Mouse (Mus musculus) brain, embryonic 18.5 days (tissue): ENCODE results near the gene Rom1.
"Not testable (repeated sequence)": the region's sequence is repeated elsewhere in the genome, so short reads cannot be mapped to it uniquely, and the experiment has no call there.

Experiments used
- DNase-seq: peaks from one replicate; pipeline ENCODE4 v3.0.0-alpha.2; 2012; ENCODE audit warnings: low read depth, low spot score

The Rom1 gene

GRCm38 (mm10) chr19:8929224-8930088 lies at the start of gene Rom1, which contains the start of gene Eml3:
Rom1 (minus strand) TSS chr19:8929356.
Eml3 (plus strand) TSS chr19:8929552.
- no peak for DNase-seq

- DNase-seq: no peak
These were observed 47.4 kb upstream of the Rom1 start for GRCm38 (mm10) chr19:8976535-8976934.

GRCm38 (mm10) chr19:8975491-8975890 lies 46.3 kb upstream of the Rom1 start:
- DNase-seq: no peak

- no peak for DNase-seq
These were observed 45.5 kb upstream of the Rom1 start for GRCm38 (mm10) chr19:8974638-8975037.

GRCm38 (mm10) chr19:8972491-8972890 lies 43.3 kb upstream of the Rom1 start:
- DNase-seq: not testable (repeated sequence)

- no peak for DNase-seq
These were observed 38.7 kb upstream of the Rom1 start for GRCm38 (mm10) chr19:8967893-8968292.

GRCm38 (mm10) chr19:8967373-8967743 lies 38.2 kb upstream of the Rom1 start:
- DNase-seq: no peak

GRCm38 (mm10) chr19:8966590-8967372 lies 37.6 kb upstream of the Rom1 start, which contains the start of gene Eef1g:
Eef1g (plus strand) TSS chr19:8967041.
- DNase-seq: peak; percentile 99

GRCm38 (mm10) chr19:8966198-8966589 lies 37.0 kb upstream of the Rom1 start:
- no peak for DNase-seq

GRCm38 (mm10) chr19:8965771-8966170 lies 36.6 kb upstream of the Rom1 start:
- DNase-seq: no peak

- no peak for DNase-seq
These were observed 35.9 kb upstream of the Rom1 start for GRCm38 (mm10) chr19:8965075-8965474.

GRCm38 (mm10) chr19:8962256-8962655 lies 33.1 kb upstream of the Rom1 start:
- DNase-seq: no peak

GRCm38 (mm10) chr19:8954171-8954570 lies 25.0 kb upstream of the Rom1 start:
- DNase-seq: no peak

- DNase-seq: peak; percentile 97
These were observed 24.2 kb upstream of the Rom1 start, which contains the start of gene Tut1 for GRCm38 (mm10) chr19:8953135-8954039. Tut1 (plus strand) TSS chr19:8953847.

- no peak for DNase-seq
These were observed 23.1 kb upstream of the Rom1 start for GRCm38 (mm10) chr19:8952241-8952640.

GRCm38 (mm10) chr19:8950190-8950589 lies 21.0 kb upstream of the Rom1 start:
- no peak for DNase-seq

GRCm38 (mm10) chr19:8946929-8947328 lies 17.8 kb upstream of the Rom1 start:
- DNase-seq: no peak

- no peak for DNase-seq
These were observed 16.1 kb upstream of the Rom1 start for GRCm38 (mm10) chr19:8945251-8945650.

GRCm38 (mm10) chr19:8944750-8945149 lies 15.6 kb upstream of the Rom1 start:
- no peak for DNase-seq

GRCm38 (mm10) chr19:8944062-8944461 lies 14.9 kb upstream of the Rom1 start:
- no peak for DNase-seq

- DNase-seq: no peak
These were observed 13.9 kb upstream of the Rom1 start for GRCm38 (mm10) chr19:8943047-8943446.
